Mouse (Mus musculus) E14TG2a.4 (cell line): ENCODE data around the gene Mtg1.
A peak's percentile ranks its signal among the peaks of the same experiment; 100 is the strongest.

ENCODE experiments used
- CTCF ChIP-seq: conservative IDR thresholded peaks from 2 replicates; pipeline ENCODE4 v1.5.1; 2014; ENCODE audit warnings: low read length
- NANOG ChIP-seq: IDR thresholded peaks from 2 replicates; pipeline ENCODE4 v1.6.1; 2014; ENCODE audit warnings: borderline replicate concordance, low read length, mixed read lengths
- POU5F1 ChIP-seq: IDR thresholded peaks from 2 replicates; pipeline ENCODE4 v1.6.1; 2014; ENCODE audit warnings: low read length, borderline replicate concordance

DNA sequence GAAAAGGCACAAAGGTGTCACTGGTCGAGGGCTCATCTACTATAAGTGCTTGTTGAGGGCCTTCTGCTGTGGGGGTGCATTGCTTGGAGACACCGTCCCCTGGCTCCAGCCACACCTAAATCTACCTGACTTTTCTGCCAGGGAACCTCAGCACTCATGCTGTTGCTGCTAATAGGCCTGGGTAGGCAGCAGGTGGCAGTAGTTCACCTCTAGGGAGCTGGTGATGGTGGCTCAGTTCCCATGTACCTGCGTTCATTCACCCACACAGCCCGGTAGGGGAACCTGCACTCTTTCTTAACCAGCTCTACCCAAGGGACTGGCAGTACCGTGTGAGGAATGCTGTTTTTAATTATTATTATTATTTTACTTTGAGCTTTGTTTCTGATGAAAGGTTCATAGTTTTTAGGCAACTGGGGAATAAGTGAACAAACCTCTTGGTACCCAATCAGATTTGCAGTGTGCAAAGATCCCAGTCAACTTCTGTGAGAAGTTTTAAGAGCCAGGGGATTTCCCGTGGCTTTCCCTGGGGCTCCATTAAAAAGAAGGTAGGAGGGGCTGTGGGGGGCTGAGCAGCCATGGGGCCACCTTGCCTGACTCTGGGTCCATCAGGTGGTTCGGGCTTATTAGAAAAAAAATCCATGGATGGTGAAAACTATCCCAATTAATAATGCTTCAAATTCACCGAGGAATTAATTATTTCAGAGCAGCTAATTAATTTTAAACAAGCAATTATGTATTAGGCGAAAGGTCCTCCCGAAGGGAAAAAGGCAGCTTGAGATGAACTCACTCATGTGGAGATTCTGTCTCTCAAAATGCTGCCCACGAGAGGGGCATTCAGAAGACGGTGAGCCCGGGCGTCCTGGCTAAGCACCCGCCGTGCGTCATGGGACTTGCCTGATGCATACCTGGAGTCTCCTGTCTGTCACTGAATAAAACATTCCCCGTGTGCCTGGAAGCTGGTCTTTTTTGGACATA lies 49.6 kb downstream of the Mtg1 start:
- TF ChIP-seq CTCF (peak; percentile 35; the same call in 1 of the 2 replicates), NANOG (no peak), POU5F1 (no peak)
